Mouse (Mus musculus) liver, adult 2 months (tissue): Measurements from ENCODE around the gene Pip.

Experiments used
- CTCF ChIP-seq: fragments of 200-500 bp; IDR thresholded peaks from 2 replicates; pipeline ENCODE4 v1.5.1; 2011; ENCODE audit warnings: low read depth, low read length, control low read depth
- POLR2A ChIP-seq: fragments of 200-500 bp; IDR thresholded peaks from 2 replicates; pipeline ENCODE4 v1.6.1; 2011; ENCODE audit warnings: low read length, control low read depth; ENCODE audit not compliant: insufficient read depth; ENCODE audit errors: extremely low read depth

DNA sequence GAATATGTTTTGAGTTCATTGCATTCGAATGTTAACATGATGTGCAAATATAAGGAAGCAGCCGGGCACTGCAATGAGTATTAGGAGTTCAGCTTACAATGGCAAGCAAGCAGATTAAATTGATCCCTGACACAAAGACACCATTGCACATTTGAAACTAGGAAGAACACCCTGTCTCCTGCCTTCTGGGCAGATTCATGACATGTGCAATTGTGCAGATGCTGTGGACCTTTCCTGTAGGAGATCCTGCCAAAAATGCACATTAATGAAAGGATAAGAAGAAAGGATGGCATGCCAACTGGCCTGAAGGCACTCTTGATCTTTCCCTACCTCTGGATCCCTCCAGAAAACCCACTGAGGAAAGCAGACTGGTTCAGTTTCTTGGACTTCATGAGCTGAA is 17.8 kb upstream of the Pip start:
- TF ChIP-seq POLR2A: no peak
- no peak for TF ChIP-seq CTCF
